Mouse (Mus musculus): ENCODE results near the gene Nr1h3. TPM values are rescaled to one million over a fixed set of nuclear protein-coding genes. Genes with fewer than 3 reads are reported as not detected.

Gene Nr1h3
- total and polyA plus RNA-seq, 2 experiments from 2014 or later = 2.0 to 9.8 TPM

DNA sequence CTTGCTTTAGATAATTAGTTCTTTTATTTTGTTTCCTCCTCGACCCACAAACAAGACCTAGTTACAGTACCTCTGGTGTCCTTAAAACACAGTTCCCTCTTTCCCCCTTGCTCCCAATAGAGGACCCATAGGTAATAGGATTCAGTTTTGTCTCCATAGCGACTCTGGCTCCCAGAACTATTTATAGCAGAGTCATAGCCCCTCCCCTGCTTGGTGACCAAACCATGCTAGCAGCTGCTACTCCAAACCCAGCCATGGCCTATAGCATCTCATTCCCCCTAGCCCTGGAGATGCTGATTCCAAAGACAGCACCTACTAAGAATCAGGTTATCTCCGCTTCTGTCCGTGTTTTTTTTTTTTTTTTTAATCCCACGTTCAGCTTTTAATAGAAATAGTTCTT, 21.9 kb downstream of the Nr1h3 start:
- Histone ChIP-seq H3K9me3 (replicated peaks; ENCODE audit: control insufficient read depth, low read length) (no peaks in the 10 kb centered on the region), H3K4me3 (ENCODE audit: low read depth, low read length) (no peak overlapping the region), H3K36me3 (replicated peaks; ENCODE audit: control insufficient read depth, insufficient read depth, low read length) (0 out of 2 replicates have a peak, but pooled peaks cover 14% of the 10 kb centered on the region), H3K27me3 (ENCODE audit: control insufficient read depth, insufficient read depth, low read length) (no peaks in the 10 kb centered on the region; the same call in 1 of the 2 replicates), H3K9ac (replicated peaks; ENCODE audit: low read depth, low read length) (no peak overlapping the region), H3K4me1 (ENCODE audit: control insufficient read depth, insufficient read depth) (no peaks in the 10 kb centered on the region), H3K4me2 (ENCODE audit: low read depth, low read length) (no peak overlapping the region), H3K27ac (ENCODE audit: low read depth) (no peak overlapping the region)
- whole genome bisulfite sequencing = 46% methylated on average over 5 of the region's 5 CpGs
- DNase-seq (ENCODE audit: low spot score) = no peak
- TF ChIP-seq CTCF (IDR thresholded peaks at IDR 0.05; ENCODE audit: low read depth) (no peak), EP300 (IDR thresholded peaks at IDR 0.05; ENCODE audit: low read depth) (no peak)
- no peak for ATAC-seq (ENCODE audit: insufficient read depth, low read depth)

GRCm38 (mm10) chr2:91179825-91180224, 22.8 kb downstream of the Nr1h3 start:
- H3K4me3 ChIP-seq (ENCODE audit: low read depth, low read length) = no peak overlapping the region
- H3K27ac ChIP-seq (ENCODE audit: low read depth) = no peak overlapping the region
- no peak overlapping the region for H3K9ac ChIP-seq (replicated peaks; ENCODE audit: low read depth, low read length)
- no peaks in the 10 kb centered on the region for H3K9me3 ChIP-seq (replicated peaks; ENCODE audit: control insufficient read depth, low read length)
- H3K36me3 ChIP-seq (replicated peaks; ENCODE audit: control insufficient read depth, insufficient read depth, low read length) = 0 out of 2 replicates have a peak, but pooled peaks cover 17% of the 10 kb centered on the region
- ATAC-seq (ENCODE audit: insufficient read depth, low read depth) (no peak), DNase-seq (ENCODE audit: low spot score) (no peak)
- no peak overlapping the region for H3K4me2 ChIP-seq (ENCODE audit: low read depth, low read length)
- H3K27me3 ChIP-seq (ENCODE audit: control insufficient read depth, insufficient read depth, low read length) = no peaks in the 10 kb centered on the region; the same call in 1 of the 2 replicates
- H3K4me1 ChIP-seq (ENCODE audit: control insufficient read depth, insufficient read depth) = no peaks in the 10 kb centered on the region
- 36% methylated on average over 4 of the region's 4 CpGs for WGBS
- no peak for TF ChIP-seq CTCF (IDR thresholded peaks at IDR 0.05; ENCODE audit: low read depth)
- TF ChIP-seq EP300 (IDR thresholded peaks at IDR 0.05; ENCODE audit: low read depth) = no peak

GRCm38 (mm10) chr2:91176234-91176633, 26.4 kb downstream of the Nr1h3 start:
- 40% methylated on average over 6 of the region's 6 CpGs for WGBS
- Histone ChIP-seq H3K9ac (replicated peaks; ENCODE audit: low read depth, low read length) (no peak overlapping the region), H3K27me3 (ENCODE audit: control insufficient read depth, insufficient read depth, low read length) (no peaks in the 10 kb centered on the region), H3K4me2 (ENCODE audit: low read depth, low read length) (no peak overlapping the region), H3K4me1 (ENCODE audit: control insufficient read depth, insufficient read depth) (no peaks in the 10 kb centered on the region), H3K36me3 (replicated peaks; ENCODE audit: control insufficient read depth, insufficient read depth, low read length) (peaks cover 17% of the 10 kb centered on the region; the same call in 1 of the 2 replicates), H3K27ac (ENCODE audit: low read depth) (no peak overlapping the region), H3K4me3 (ENCODE audit: low read depth, low read length) (no peak overlapping the region), H3K9me3 (replicated peaks; ENCODE audit: control insufficient read depth, low read length) (no peaks in the 10 kb centered on the region)
- TF ChIP-seq EP300 (IDR thresholded peaks at IDR 0.05; ENCODE audit: low read depth) (no peak), CTCF (IDR thresholded peaks at IDR 0.05; ENCODE audit: low read depth) (no peak)
- no peak for ATAC-seq (ENCODE audit: insufficient read depth, low read depth)
- no peak for DNase-seq (ENCODE audit: low spot score)

DNA sequence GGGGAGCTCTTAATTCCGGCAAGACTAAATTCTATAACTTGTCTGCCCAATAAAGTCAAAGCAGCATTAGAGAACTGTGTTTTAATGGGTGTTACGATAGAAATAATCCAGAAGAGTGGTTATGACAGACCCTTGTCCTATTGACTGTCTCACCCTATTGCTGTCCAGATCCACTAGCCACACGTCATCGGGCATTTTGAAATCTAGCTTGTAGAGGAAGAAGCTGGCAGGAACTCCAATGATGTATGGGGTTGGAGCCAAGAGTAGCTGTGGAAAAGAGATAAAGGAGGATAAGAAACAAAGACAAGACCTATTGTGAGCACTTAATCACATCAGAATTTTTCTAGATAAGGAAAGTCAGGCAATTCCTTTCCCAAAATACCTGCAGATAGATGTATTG, 27.1 kb downstream of the Nr1h3 start:
- Histone ChIP-seq H3K4me2 (ENCODE audit: low read depth, low read length) (no peak overlapping the region), H3K9ac (replicated peaks; ENCODE audit: low read depth, low read length) (no peak overlapping the region), H3K36me3 (replicated peaks; ENCODE audit: control insufficient read depth, insufficient read depth, low read length) (peaks cover 17% of the 10 kb centered on the region; the same call in 1 of the 2 replicates), H3K27me3 (ENCODE audit: control insufficient read depth, insufficient read depth, low read length) (no peaks in the 10 kb centered on the region), H3K27ac (ENCODE audit: low read depth) (no peak overlapping the region), H3K9me3 (replicated peaks; ENCODE audit: control insufficient read depth, low read length) (no peaks in the 10 kb centered on the region), H3K4me1 (ENCODE audit: control insufficient read depth, insufficient read depth) (no peaks in the 10 kb centered on the region), H3K4me3 (ENCODE audit: low read depth, low read length) (no peak overlapping the region)
- ATAC-seq (ENCODE audit: insufficient read depth, low read depth) (no peak), DNase-seq (ENCODE audit: low spot score) (no peak)
- TF ChIP-seq CTCF (IDR thresholded peaks at IDR 0.05; ENCODE audit: low read depth) = no peak
- WGBS = 41% methylated on average over 4 of the region's 4 CpGs

DNA sequence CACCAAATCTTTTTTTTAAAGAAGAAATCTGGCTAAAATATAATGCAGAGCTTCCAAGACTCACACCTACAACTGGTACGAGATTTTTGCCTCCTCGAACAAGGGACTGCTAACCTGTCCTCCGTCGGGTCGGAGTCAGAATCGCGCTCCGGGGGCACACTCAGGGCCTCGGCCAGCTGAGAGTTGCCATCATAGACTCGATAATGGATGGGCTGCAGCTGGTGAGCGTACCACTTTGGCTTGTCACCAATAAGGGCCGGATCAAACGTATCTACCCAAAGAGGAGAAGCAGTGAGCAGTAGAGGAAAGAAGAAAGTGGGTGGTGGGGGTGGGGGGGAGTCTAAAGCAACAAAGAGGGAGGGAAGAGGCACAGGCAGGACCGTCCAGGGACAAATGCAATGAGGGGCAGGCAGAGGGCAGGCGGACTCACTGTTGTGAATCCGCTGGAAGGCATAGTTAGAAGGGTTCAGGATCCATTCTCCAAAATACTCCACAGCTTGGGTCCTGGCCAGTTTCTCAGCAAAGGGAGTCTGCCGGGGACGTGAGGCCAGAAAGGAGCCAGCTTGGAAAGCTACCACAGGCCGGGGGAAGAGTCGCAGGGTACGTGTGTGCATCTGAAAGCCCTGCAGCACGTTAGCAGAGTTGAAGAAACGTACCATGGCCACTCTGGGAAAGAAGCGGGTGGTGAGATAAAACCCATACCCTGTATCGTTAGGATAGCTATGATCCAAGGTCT, 32.9 kb downstream of the Nr1h3 start:
- no peak for ATAC-seq (ENCODE audit: insufficient read depth, low read depth)
- H3K36me3 ChIP-seq (replicated peaks; ENCODE audit: control insufficient read depth, insufficient read depth, low read length) = peaks cover 8% of the 10 kb centered on the region; the same call in 1 of the 2 replicates
- H3K27ac ChIP-seq (ENCODE audit: low read depth) = no peak overlapping the region
- H3K4me2 ChIP-seq (ENCODE audit: low read depth, low read length) = no peak overlapping the region
- H3K27me3 ChIP-seq (ENCODE audit: control insufficient read depth, insufficient read depth, low read length) = no peaks in the 10 kb centered on the region
- H3K4me3 ChIP-seq (ENCODE audit: low read depth, low read length) = no peak overlapping the region
- no peak overlapping the region for H3K9ac ChIP-seq (replicated peaks; ENCODE audit: low read depth, low read length)
- TF ChIP-seq EP300 (IDR thresholded peaks at IDR 0.05; ENCODE audit: low read depth) = no peak
- no peak for TF ChIP-seq CTCF (IDR thresholded peaks at IDR 0.05; ENCODE audit: low read depth)
- 67% methylated on average over 25 of the region's 25 CpGs for WGBS
- no peaks in the 10 kb centered on the region for H3K9me3 ChIP-seq (replicated peaks; ENCODE audit: control insufficient read depth, low read length)
- no peak for DNase-seq (ENCODE audit: low spot score)
- H3K4me1 ChIP-seq (ENCODE audit: control insufficient read depth, insufficient read depth) = no peaks in the 10 kb centered on the region

GRCm38 (mm10) chr2:91167629-91168028, 35.0 kb downstream of the Nr1h3 start:
- Histone ChIP-seq H3K27me3 (ENCODE audit: control insufficient read depth, insufficient read depth, low read length) (no peaks in the 10 kb centered on the region), H3K4me2 (ENCODE audit: low read depth, low read length) (no peak overlapping the region), H3K4me3 (ENCODE audit: low read depth, low read length) (no peak overlapping the region), H3K9me3 (replicated peaks; ENCODE audit: control insufficient read depth, low read length) (no peaks in the 10 kb centered on the region), H3K36me3 (replicated peaks; ENCODE audit: control insufficient read depth, insufficient read depth, low read length) (peaks cover 8% of the 10 kb centered on the region), H3K9ac (replicated peaks; ENCODE audit: low read depth, low read length) (no peak overlapping the region), H3K27ac (ENCODE audit: low read depth) (no peak overlapping the region), H3K4me1 (ENCODE audit: control insufficient read depth, insufficient read depth) (no peaks in the 10 kb centered on the region)
- TF ChIP-seq CTCF (IDR thresholded peaks at IDR 0.05; ENCODE audit: low read depth) = no peak
- no peak for TF ChIP-seq EP300 (IDR thresholded peaks at IDR 0.05; ENCODE audit: low read depth)
- DNase-seq (ENCODE audit: low spot score) (no peak), ATAC-seq (ENCODE audit: insufficient read depth, low read depth) (no peak)
- WGBS = 72% methylated on average over 3 of the region's 4 CpGs

All from heart, postnatal 0 days (tissue).